Mouse (Mus musculus) myocyte (in vitro differentiated cells): ENCODE measurements at regions not wholly inside any gene's neighbourhood (a gene's known extent, or its start where the extent isn't known, plus 50 kb on each side); places are given as distances from the start of the nearest gene placed in this dataset.

Experiments used
- E2F4 ChIP-seq: IDR thresholded peaks from one replicate; pipeline ENCODE4 v1.6.1; 2011; ENCODE audit warnings: mild to moderate bottlenecking, control low read depth, moderate library complexity; ENCODE audit not compliant: insufficient read depth
- MAX ChIP-seq: IDR thresholded peaks from one replicate; pipeline ENCODE4 v1.6.1; 2011; ENCODE audit warnings: low read depth, mild to moderate bottlenecking, control low read depth
- MYOD1 ChIP-seq, 3 experiments: IDR thresholded peaks; one replicate each; pipeline ENCODE4 v1.6.1; 2011; ENCODE audit warnings: control low read depth in 2 of 3, low read depth in 2 of 3, mild to moderate bottlenecking in 2 of 3, moderate library complexity in 1 of 3; ENCODE audit not compliant: insufficient read length in 2 of 3, control insufficient read depth in 1 of 3
- POLR2A ChIP-seq: IDR thresholded peaks from one replicate; pipeline ENCODE4 v1.6.1; 2011; ENCODE audit warnings: low read depth, mild to moderate bottlenecking, control low read depth, moderate library complexity; ENCODE audit not compliant: insufficient read length
- REST ChIP-seq: IDR thresholded peaks from one replicate; pipeline ENCODE4 v1.6.1; 2011; ENCODE audit warnings: mild to moderate bottlenecking, control low read depth, moderate library complexity; ENCODE audit not compliant: insufficient read depth, insufficient read length
- TCF12 ChIP-seq: IDR thresholded peaks from one replicate; pipeline ENCODE4 v1.6.1; 2011; ENCODE audit warnings: mild to moderate bottlenecking, control low read depth; ENCODE audit not compliant: poor library complexity, insufficient read depth, severe bottlenecking
- USF1 ChIP-seq: IDR thresholded peaks from one replicate; pipeline ENCODE4 v1.6.1; 2011; ENCODE audit warnings: low read depth, mild to moderate bottlenecking, control low read depth, moderate library complexity

GRCm38 (mm10) chr14:54065466-54065865, 188.4 kb downstream of the Dad1 start:
- TF ChIP-seq REST (no peak), POLR2A (no peak), E2F4 (no peak), MAX (no peak), USF1 (no peak), MYOD1 (IDR thresholded peaks at IDR 0.05; ENCODE audit: control insufficient read depth in 1 of 3, insufficient read length in 2 of 3, low read depth in 2 of 3) (no peak), TCF12 (no peak)
